Mouse (Mus musculus) ES-Bruce4 (cell line): ENCODE measurements at regions not wholly inside any gene's neighbourhood (a gene's known extent, or its start where the extent isn't known, plus 50 kb on each side); places are given as distances from the start of the nearest gene placed in this dataset.

ENCODE experiments used
- H3K27ac ChIP-seq: 2 replicates; pipeline ENCODE4 v1.5.1; 2012; ENCODE audit warnings: low read length, inconsistent platforms; ENCODE audit not compliant: insufficient read depth
- H3K27me3 ChIP-seq: 2 replicates; pipeline ENCODE4 v1.6.1; 2012; ENCODE audit warnings: mild to moderate bottlenecking, low read length, inconsistent platforms; ENCODE audit not compliant: control insufficient read depth, poor library complexity, insufficient read depth, severe bottlenecking
- H3K36me3 ChIP-seq: 2 replicates; pipeline ENCODE4 v1.6.1; 2012; ENCODE audit warnings: inconsistent platforms, mild to moderate bottlenecking, low read length, moderate library complexity; ENCODE audit not compliant: control insufficient read depth, poor library complexity, insufficient read depth, severe bottlenecking
- H3K4me1 ChIP-seq: one replicate; pipeline ENCODE4 v1.8.1; 2011; ENCODE audit warnings: low read length; ENCODE audit not compliant: control insufficient read depth, insufficient read depth
- H3K4me3 ChIP-seq: 2 replicates; pipeline ENCODE4 v1.5.1; 2011; ENCODE audit warnings: low read depth, mild to moderate bottlenecking, low read length
- H3K9ac ChIP-seq: 2 replicates; pipeline ENCODE4 v1.6.1; 2012; ENCODE audit warnings: low read depth, mild to moderate bottlenecking, inconsistent platforms; ENCODE audit not compliant: poor library complexity, severe bottlenecking
- H3K9me3 ChIP-seq: replicated peaks from 2 replicates; pipeline ENCODE4 v1.6.1; 2012; ENCODE audit warnings: mild to moderate bottlenecking, low read length, inconsistent platforms; ENCODE audit not compliant: control insufficient read depth, poor library complexity, insufficient read depth, severe bottlenecking
- CTCF ChIP-seq: IDR thresholded peaks from one replicate; pipeline ENCODE4 v1.8.1; 2011; ENCODE audit warnings: low read depth, low read length
- EP300 ChIP-seq: IDR thresholded peaks from 2 replicates; pipeline ENCODE4 v1.6.1; 2011; ENCODE audit warnings: low read depth, low read length; ENCODE audit not compliant: insufficient read depth
- POLR2A ChIP-seq: IDR thresholded peaks from one replicate; pipeline ENCODE4 v1.8.1; 2011; ENCODE audit warnings: low read length; ENCODE audit not compliant: insufficient read depth

- no peak overlapping the region for H3K4me3 ChIP-seq
- no peaks in the 10 kb centered on the region; the same call in 1 of the 2 replicates for H3K27me3 ChIP-seq
- no peaks in the 10 kb centered on the region for H3K4me1 ChIP-seq
- no peak overlapping the region for H3K9ac ChIP-seq
- no peaks in the 10 kb centered on the region for H3K36me3 ChIP-seq
- TF ChIP-seq EP300 (no peak), CTCF (no peak), POLR2A (no peak)
- H3K27ac ChIP-seq = no peak overlapping the region
- H3K9me3 ChIP-seq = no peaks in the 10 kb centered on the region; the same call in 1 of the 2 replicates
These were observed 194.7 kb upstream of the Esrrg start for GRCm38 (mm10) chr1:187413881-187414280.

- H3K4me1 ChIP-seq = no peaks in the 10 kb centered on the region
- no peaks in the 10 kb centered on the region for H3K36me3 ChIP-seq
- H3K9me3 ChIP-seq = no peaks in the 10 kb centered on the region
- no peak overlapping the region for H3K27ac ChIP-seq
- no peak overlapping the region for H3K4me3 ChIP-seq
- no peak overlapping the region for H3K9ac ChIP-seq
- 0 out of 2 replicates have a peak, but pooled peaks cover 2% of the 10 kb centered on the region for H3K27me3 ChIP-seq
- TF ChIP-seq POLR2A (no peak), CTCF (no peak), EP300 (no peak)
These were observed 190.1 kb upstream of the Esrrg start for GRCm38 (mm10) chr1:187418186-187419140.

- TF ChIP-seq CTCF (no peak), POLR2A (no peak), EP300 (no peak)
- Histone ChIP-seq H3K27me3 (no peaks in the 10 kb centered on the region), H3K4me3 (no peak overlapping the region), H3K4me1 (no peaks in the 10 kb centered on the region), H3K27ac (no peak overlapping the region), H3K9me3 (no peaks in the 10 kb centered on the region), H3K36me3 (no peaks in the 10 kb centered on the region), H3K9ac (no peak overlapping the region)
These were observed 179.9 kb upstream of the Esrrg start for GRCm38 (mm10) chr1:187428536-187429215.

- Histone ChIP-seq H3K27ac (no peak overlapping the region), H3K9me3 (no peaks in the 10 kb centered on the region), H3K9ac (no peak overlapping the region), H3K4me3 (no peak overlapping the region), H3K4me1 (no peaks in the 10 kb centered on the region), H3K27me3 (no peaks in the 10 kb centered on the region), H3K36me3 (no peaks in the 10 kb centered on the region)
- TF ChIP-seq POLR2A = no peak
- no peak for TF ChIP-seq CTCF
- no peak for TF ChIP-seq EP300
These were observed 174.6 kb upstream of the Esrrg start for GRCm38 (mm10) chr1:187433716-187434634.

GRCm38 (mm10) chr1:187439170-187439914, 169.2 kb upstream of the Esrrg start:
- Histone ChIP-seq H3K4me3 (no peak overlapping the region), H3K27ac (no peak overlapping the region), H3K9ac (no peak overlapping the region), H3K27me3 (no peaks in the 10 kb centered on the region), H3K36me3 (no peaks in the 10 kb centered on the region), H3K4me1 (no peaks in the 10 kb centered on the region), H3K9me3 (no peaks in the 10 kb centered on the region)
- TF ChIP-seq CTCF (no peak), POLR2A (no peak), EP300 (no peak)
